Mouse (Mus musculus) embryo, embryonic 10.5 days (tissue): Measurements from ENCODE around the gene Zfand6.
A peak's percentile ranks its signal among the peaks of the same experiment; 100 is the strongest.

Experiments
- DNase-seq: peaks from one replicate; pipeline ENCODE4 v3.0.0-alpha.2; 2015; ENCODE audit warnings: low spot score

Zfand6 gene

GRCm38 (mm10) chr7:84594087-84594916 lies 95.5 kb downstream of the Zfand6 start:
- DNase-seq, result peak; percentile 85

GRCm38 (mm10) chr7:84591347-84591746 lies 98.4 kb downstream of the Zfand6 start:
- DNase-seq, result no peak

GRCm38 (mm10) chr7:84590622-84591021 lies 99.1 kb downstream of the Zfand6 start:
- no peak for DNase-seq

- DNase-seq, result no peak
Measured at GRCm38 (mm10) chr7:84587101-84587783, 102.5 kb downstream of the Zfand6 start.

- no peak for DNase-seq
Measured at GRCm38 (mm10) chr7:84586360-84587100, 103.2 kb downstream of the Zfand6 start.

GRCm38 (mm10) chr7:84585086-84585485 lies 104.7 kb downstream of the Zfand6 start:
- no peak for DNase-seq

- no peak for DNase-seq
Measured at GRCm38 (mm10) chr7:84579769-84580168, 110.0 kb downstream of the Zfand6 start.

- no peak for DNase-seq
Measured at GRCm38 (mm10) chr7:84578841-84579240, 110.9 kb downstream of the Zfand6 start.

GRCm38 (mm10) chr7:84577034-84577433 lies 112.7 kb downstream of the Zfand6 start:
- no peak for DNase-seq

GRCm38 (mm10) chr7:84566200-84566599 lies 123.6 kb downstream of the Zfand6 start:
- DNase-seq, result no peak

GRCm38 (mm10) chr7:84564236-84564635 lies 125.5 kb downstream of the Zfand6 start:
- no peak for DNase-seq
